Mouse (Mus musculus) stomach, embryonic 15.5 days (tissue): ENCODE data around the gene Jag2. TPM values are rescaled to one million over a fixed set of nuclear protein-coding genes. Genes with fewer than 3 reads are reported as not detected.

ENCODE experiments used
- ATAC-seq: fragments of 200-750 bp; cut with Nextera tagmentation; 2 replicates; pipeline ENCODE4 v1.8.0; 2017; ENCODE audit warnings: low read depth, moderate number of reproducible peaks, moderate TSS enrichment; ENCODE audit not compliant: insufficient read depth, low FRiP score
- H3K27ac ChIP-seq: fragments of 300-500 bp; sonication (generic); 2 replicates; pipeline ENCODE4 v1.5.1; 2015; ENCODE audit warnings: mild to moderate bottlenecking, inconsistent platforms
- H3K27me3 ChIP-seq: fragments of 300-500 bp; sonication (generic); replicated peaks from 2 replicates; pipeline ENCODE4 v1.6.1; 2015; ENCODE audit warnings: inconsistent platforms
- H3K36me3 ChIP-seq: fragments of 300-500 bp; sonication (generic); 2 replicates; pipeline ENCODE4 v1.6.1; 2015; ENCODE audit warnings: inconsistent platforms
- H3K4me1 ChIP-seq: fragments of 300-500 bp; sonication (generic); 2 replicates; pipeline ENCODE4 v1.6.1; 2015; ENCODE audit warnings: inconsistent platforms
- H3K4me2 ChIP-seq: fragments of 300-500 bp; sonication (generic); 2 replicates; pipeline ENCODE4 v1.6.1; 2015; ENCODE audit warnings: mild to moderate bottlenecking, inconsistent platforms
- H3K4me3 ChIP-seq: fragments of 300-500 bp; sonication (generic); replicated peaks from 2 replicates; pipeline ENCODE4 v1.5.1; 2015; ENCODE audit warnings: inconsistent platforms
- H3K9ac ChIP-seq: fragments of 300-500 bp; sonication (generic); 2 replicates; pipeline ENCODE4 v1.6.1; 2015; ENCODE audit warnings: inconsistent platforms
- H3K9me3 ChIP-seq: fragments of 300-500 bp; sonication (generic); 2 replicates; pipeline ENCODE4 v1.6.1; 2016; ENCODE audit warnings: inconsistent platforms
- WGBS: fragments of 180-500 bp; shearing (Covaris S2); methylation state at CpG from one replicate; pipeline ENCODE4 v1.1.7; 2015; 5-methylcytosine and 5-hydroxymethylcytosine counted together
- polyA plus RNA-seq: library from polyadenylated mRNA; unstranded; fragments of >200 nt; fragmentation: Nextera tagmentation; extraction: Ambion mirVana; gene quantifications from 2 replicates; pipeline ENCODE4 v1.2.1, GENCODE M21; 2015

Gene Jag2
- polyA plus RNA-seq, 1 experiment from 2014 or later: 7.0 TPM

- peaks cover 57% of the 10 kb centered on the region for H3K27me3 ChIP-seq
- H3K4me1 ChIP-seq: peaks cover 50% of the 10 kb centered on the region
- no peaks in the 10 kb centered on the region for H3K36me3 ChIP-seq
- no peak overlapping the region for H3K9ac ChIP-seq
- H3K9me3 ChIP-seq: no peaks in the 10 kb centered on the region
- H3K27ac ChIP-seq: 0 out of 2 replicates have a peak overlapping the region, but pooled peaks have one; percentile 6
- no peak for ATAC-seq
- H3K4me2 ChIP-seq: peak overlapping the region; percentile 50
- 16% methylated on average over 22 of the region's 22 CpGs for WGBS
- H3K4me3 ChIP-seq: peak overlapping the region; percentile 20
These were observed 55.4 kb downstream of the Jag2 start for GRCm38 (mm10) chr12:112874199-112874598.

GRCm38 (mm10) chr12:112873452-112874190 is 56.0 kb downstream of the Jag2 start:
- Histone ChIP-seq H3K27me3 (peaks cover 52% of the 10 kb centered on the region), H3K27ac (0 out of 2 replicates have a peak overlapping the region, but pooled peaks have one; percentile 6), H3K4me3 (peak overlapping the region; percentile 20; the same call in 1 of the 2 replicates), H3K36me3 (no peaks in the 10 kb centered on the region), H3K4me1 (peaks cover 50% of the 10 kb centered on the region), H3K9ac (no peak overlapping the region), H3K4me2 (peak overlapping the region; percentile 50), H3K9me3 (no peaks in the 10 kb centered on the region)
- 19% methylated on average over 18 of the region's 18 CpGs for WGBS
- peak; percentile 28; the same call in 1 of the 2 replicates for ATAC-seq

GRCm38 (mm10) chr12:112872991-112873390 is 56.6 kb downstream of the Jag2 start:
- WGBS: 78% methylated on average over 10 of the region's 10 CpGs

GRCm38 (mm10) chr12:112871272-112871671 is 58.3 kb downstream of the Jag2 start:
- H3K27ac ChIP-seq: 0 out of 2 replicates have a peak overlapping the region, but pooled peaks have one; percentile 22
- 91% methylated on average over 2 of the region's 2 CpGs for WGBS

More at GRCm38 (mm10) chr12:112872991-112873390, 56.6 kb downstream of the Jag2 start:
- no peak overlapping the region for H3K27ac ChIP-seq
- H3K4me1 ChIP-seq: peaks cover 46% of the 10 kb centered on the region
- H3K4me2 ChIP-seq: no peak overlapping the region
- H3K36me3 ChIP-seq: no peaks in the 10 kb centered on the region
- peaks cover 46% of the 10 kb centered on the region for H3K27me3 ChIP-seq
- no peak for ATAC-seq
- H3K4me3 ChIP-seq: no peak overlapping the region
- H3K9ac ChIP-seq: no peak overlapping the region
- no peaks in the 10 kb centered on the region for H3K9me3 ChIP-seq

GRCm38 (mm10) chr12:112870775-112871174 is 58.8 kb downstream of the Jag2 start:
- no peak for ATAC-seq
- Histone ChIP-seq H3K9me3 (no peaks in the 10 kb centered on the region), H3K27me3 (peaks cover 24% of the 10 kb centered on the region), H3K27ac (0 out of 2 replicates have a peak overlapping the region, but pooled peaks have one; percentile 22), H3K4me1 (peaks cover 29% of the 10 kb centered on the region), H3K36me3 (no peaks in the 10 kb centered on the region), H3K4me3 (no peak overlapping the region), H3K9ac (no peak overlapping the region), H3K4me2 (no peak overlapping the region)
- 54% methylated on average over 13 of the region's 13 CpGs for WGBS

More at GRCm38 (mm10) chr12:112871272-112871671, 58.3 kb downstream of the Jag2 start:
- no peaks in the 10 kb centered on the region for H3K36me3 ChIP-seq
- peaks cover 29% of the 10 kb centered on the region for H3K27me3 ChIP-seq
- H3K4me2 ChIP-seq: no peak overlapping the region
- no peak for ATAC-seq
- H3K9ac ChIP-seq: no peak overlapping the region
- H3K4me1 ChIP-seq: peaks cover 34% of the 10 kb centered on the region
- H3K4me3 ChIP-seq: no peak overlapping the region
- no peaks in the 10 kb centered on the region for H3K9me3 ChIP-seq

DNA sequence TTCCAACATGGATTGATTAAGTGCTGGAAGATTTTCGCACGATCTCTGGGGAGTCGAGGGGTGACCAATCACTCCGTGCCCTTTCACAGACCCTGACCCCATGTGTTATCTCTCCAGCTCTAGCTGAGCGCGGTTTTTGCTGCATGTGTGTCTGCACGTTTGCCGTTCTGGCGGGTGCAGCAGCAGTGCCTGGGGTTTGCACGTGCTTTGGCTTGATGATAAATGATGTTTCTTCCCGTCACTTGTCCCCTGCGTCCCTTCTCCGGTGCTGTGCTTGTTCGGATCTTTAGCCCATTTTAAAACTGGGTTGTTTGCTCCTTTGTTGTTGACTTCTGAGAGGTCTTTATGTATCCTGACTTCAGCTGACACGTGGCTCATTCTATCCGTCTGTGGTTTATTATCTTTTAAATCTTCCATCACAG is 59.8 kb downstream of the Jag2 start:
- 0 out of 2 replicates have a peak overlapping the region, but pooled peaks have one; percentile 21 for H3K4me2 ChIP-seq
- WGBS: 5% methylated on average over 16 of the region's 16 CpGs
- no peaks in the 10 kb centered on the region for H3K9me3 ChIP-seq
- no peaks in the 10 kb centered on the region for H3K36me3 ChIP-seq
- no peak for ATAC-seq
- no peak overlapping the region for H3K9ac ChIP-seq
- H3K27me3 ChIP-seq: peaks cover 15% of the 10 kb centered on the region
- H3K27ac ChIP-seq: no peak overlapping the region
- no peak overlapping the region for H3K4me3 ChIP-seq
- peaks cover 26% of the 10 kb centered on the region for H3K4me1 ChIP-seq

DNA sequence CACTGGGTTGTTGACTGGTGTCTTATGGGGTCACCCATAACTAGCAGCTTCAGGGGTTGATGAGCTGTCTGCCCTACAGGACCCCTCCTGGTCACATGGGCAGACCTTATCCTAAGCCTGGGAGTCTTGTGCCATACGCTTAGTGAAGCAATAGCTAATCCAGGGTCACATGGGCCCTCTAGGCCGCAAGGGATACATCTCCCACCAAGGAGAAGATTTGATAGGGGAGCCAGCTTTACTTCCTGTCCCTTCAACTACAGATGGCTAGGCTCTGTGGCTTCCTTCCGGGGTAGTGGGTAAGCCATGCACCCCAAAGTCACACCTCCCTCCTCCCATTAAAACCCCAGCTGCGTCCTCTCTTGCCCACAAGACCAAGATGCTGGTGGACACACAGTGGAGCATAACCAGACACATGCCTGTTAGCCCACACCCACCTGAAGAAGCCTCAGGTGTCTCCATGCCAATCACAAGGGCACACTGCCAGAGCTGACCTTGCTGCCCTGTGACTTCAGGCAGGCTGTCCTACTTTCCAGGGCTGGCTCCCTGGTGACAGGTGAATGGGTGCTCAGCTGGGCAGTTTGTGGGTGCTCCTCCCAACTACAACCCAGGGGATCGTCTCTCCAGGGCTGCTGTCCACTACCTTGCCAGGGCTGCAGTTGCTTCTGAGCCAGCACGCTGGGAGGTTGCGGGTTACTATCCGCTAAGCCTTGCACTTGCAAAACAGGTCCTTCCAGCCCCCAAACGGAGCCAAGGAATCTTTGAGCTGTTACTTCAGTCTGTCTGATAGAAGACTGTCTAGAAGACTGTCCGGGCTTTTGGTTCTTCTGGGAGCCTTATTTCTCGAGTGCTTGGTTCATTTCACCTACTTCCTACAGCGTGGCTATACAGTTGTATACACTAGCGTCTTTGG is 61.1 kb downstream of the Jag2 start, which contains the start of gene Gpr132:
Gpr132 (minus strand) TSS at position 51 of the 910 bp plus-strand sequence.
- WGBS: 63% methylated on average over 13 of the region's 13 CpGs
- Histone ChIP-seq H3K4me3 (no peak within 1 kb of the TSS), H3K4me1 (peaks cover 19% of the 10 kb centered on the region), H3K9ac (no peak within 1 kb of the TSS), H3K4me2 (no peak within 1 kb of the TSS), H3K27me3 (0 out of 2 replicates have a peak, but pooled peaks cover 4% of the 10 kb centered on the region), H3K9me3 (no peaks in the 10 kb centered on the region), H3K27ac (no peak within 1 kb of the TSS), H3K36me3 (no peaks in the 10 kb centered on the region)
- ATAC-seq: no peak

DNA sequence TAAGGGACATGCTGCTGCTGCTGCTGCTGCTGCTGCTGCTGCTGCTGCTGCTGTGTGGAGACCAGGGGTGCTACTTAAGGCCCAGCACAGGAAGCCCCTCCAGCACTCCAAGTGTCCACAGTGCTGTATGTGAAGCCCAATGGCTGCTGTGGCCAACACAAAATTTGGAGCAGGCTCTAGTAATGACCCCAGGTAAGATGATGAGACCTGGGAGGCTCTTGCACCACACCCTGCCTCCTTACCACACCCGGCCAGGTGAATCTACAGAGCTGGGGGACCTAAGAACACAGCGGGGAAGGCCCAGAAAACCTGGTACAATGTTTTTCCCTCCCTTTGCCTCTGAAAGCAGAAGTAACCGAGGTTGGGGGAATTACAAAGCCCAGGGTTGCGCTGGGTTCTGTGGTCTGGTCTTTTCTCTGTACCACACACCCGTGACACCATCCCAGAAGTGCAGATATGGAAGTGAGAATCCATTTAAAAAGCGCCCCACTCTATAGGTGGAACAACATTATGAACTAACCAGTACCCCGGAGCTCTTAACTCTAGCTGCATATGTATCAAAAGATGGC is 62.4 kb downstream of the Jag2 start:
- H3K27ac ChIP-seq: no peak overlapping the region
- no peaks in the 10 kb centered on the region for H3K36me3 ChIP-seq
- H3K9me3 ChIP-seq: no peaks in the 10 kb centered on the region
- H3K9ac ChIP-seq: no peak overlapping the region
- H3K4me1 ChIP-seq: peaks cover 19% of the 10 kb centered on the region
- H3K4me3 ChIP-seq: no peak overlapping the region
- H3K4me2 ChIP-seq: no peak overlapping the region
- ATAC-seq: no peak
- 85% methylated on average over 7 of the region's 7 CpGs for WGBS
- 0 out of 2 replicates have a peak, but pooled peaks cover 4% of the 10 kb centered on the region for H3K27me3 ChIP-seq

GRCm38 (mm10) chr12:112866467-112867080 is 63.0 kb downstream of the Jag2 start:
- 47% methylated on average over 8 of the region's 8 CpGs for WGBS
- Histone ChIP-seq H3K4me3 (no peak overlapping the region), H3K4me2 (no peak overlapping the region), H3K9me3 (no peaks in the 10 kb centered on the region), H3K9ac (no peak overlapping the region), H3K4me1 (peaks cover 19% of the 10 kb centered on the region), H3K27ac (no peak overlapping the region; the same call in 1 of the 2 replicates), H3K27me3 (no peaks in the 10 kb centered on the region), H3K36me3 (no peaks in the 10 kb centered on the region)
- ATAC-seq: no peak

DNA sequence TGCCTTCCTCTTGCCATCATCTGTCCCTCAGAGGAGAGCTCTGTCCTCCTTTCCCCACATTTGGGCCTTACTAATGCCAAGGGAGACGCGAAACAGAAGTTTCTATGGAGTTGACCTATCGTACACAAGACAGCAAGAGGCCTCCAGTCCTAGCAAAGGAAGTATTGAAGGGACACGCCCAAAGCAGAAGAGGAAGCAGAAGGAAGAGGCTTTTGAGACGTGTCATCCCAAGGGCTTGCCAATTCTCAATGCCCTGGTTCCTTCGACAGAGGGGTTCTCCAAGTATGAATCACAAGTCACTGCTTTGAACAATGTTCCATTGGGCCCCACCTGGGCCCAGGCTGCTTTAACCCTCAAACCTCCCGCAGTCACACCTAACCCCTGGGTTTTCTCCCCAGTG is 64.8 kb downstream of the Jag2 start:
- WGBS: 73% methylated on average over 7 of the region's 7 CpGs

GRCm38 (mm10) chr12:112861911-112862321 is 67.7 kb downstream of the Jag2 start:
- Histone ChIP-seq H3K36me3 (no peaks in the 10 kb centered on the region), H3K9ac (no peak overlapping the region), H3K4me2 (no peak overlapping the region), H3K27ac (no peak overlapping the region), H3K27me3 (no peaks in the 10 kb centered on the region), H3K9me3 (no peaks in the 10 kb centered on the region), H3K4me1 (peaks cover 4% of the 10 kb centered on the region), H3K4me3 (no peak overlapping the region)
- ATAC-seq: no peak
- WGBS: 53% methylated on average over 9 of the region's 9 CpGs

More for the DNA sequence above, 64.8 kb downstream of the Jag2 start:
- Histone ChIP-seq H3K4me3 (no peak overlapping the region), H3K27ac (no peak overlapping the region), H3K36me3 (no peaks in the 10 kb centered on the region), H3K9me3 (no peaks in the 10 kb centered on the region), H3K9ac (no peak overlapping the region), H3K27me3 (no peaks in the 10 kb centered on the region), H3K4me1 (peaks cover 10% of the 10 kb centered on the region), H3K4me2 (no peak overlapping the region)
- ATAC-seq: no peak
